Mouse (Mus musculus): ENCODE data around the gene Pdzd11. TPM values are rescaled to one million over a fixed set of nuclear protein-coding genes. Genes with fewer than 3 reads are reported as not detected.
A peak's percentile ranks its signal among the peaks of the same experiment; 100 is the strongest.

Pdzd11 gene
- total and polyA plus RNA-seq, 3 experiments: 41.3 to 66.5 TPM; not detected in 1

- Histone ChIP-seq H3K4me3 (ENCODE audit: control insufficient read depth in 1 of 2, insufficient read depth in 1 of 2, low read depth in 2 of 2, low read length in 2 of 2) (no peak overlapping the region), H3K27ac (ENCODE audit: control insufficient read depth, low read depth, low read length) (no peak overlapping the region), H3K27me3 (ENCODE audit: control insufficient read depth in 1 of 2, insufficient read depth in 2 of 2, low read length in 2 of 2) (no peaks in the 10 kb centered on the region), H3K79me2 (ENCODE audit: control insufficient read depth, insufficient read depth, low read length, poor library complexity) (no peaks in the 10 kb centered on the region), H3K36me3 (ENCODE audit: control insufficient read depth in 1 of 2, insufficient read depth in 2 of 2, low read length in 2 of 2) (peaks cover 0 to 3% of the 10 kb centered on the region in 2 experiments; a peak in 1 of 4 replicates), H3K9me3 (replicated peaks; ENCODE audit: insufficient read depth, low read length) (no peaks in the 10 kb centered on the region), H3K9ac (ENCODE audit: control insufficient read depth, low read depth, low read length, poor library complexity, severe bottlenecking) (no peak overlapping the region), H3K4me1 (ENCODE audit: control insufficient read depth in 1 of 2, insufficient read depth in 2 of 2, low read length in 2 of 2) (no peaks in the 10 kb centered on the region)
- no peak for DNase-seq (ENCODE audit: low read depth, low spot score)
- no peak for TF ChIP-seq ELF1 (IDR thresholded peaks at IDR 0.05; ENCODE audit: low read depth, low read length)
- no peak for TF ChIP-seq RCOR1 (IDR thresholded peaks at IDR 0.05; ENCODE audit: low read depth, low read length)
- TF ChIP-seq ZKSCAN1 (IDR thresholded peaks at IDR 0.05; ENCODE audit: low read depth, low read length): no peak
- TF ChIP-seq MEF2A (IDR thresholded peaks at IDR 0.05; ENCODE audit: extremely low read depth, insufficient replicate concordance, low read depth, low read length, poor library complexity, severe bottlenecking): no peak
- TF ChIP-seq JUND (IDR thresholded peaks at IDR 0.05; ENCODE audit: low read depth, low read length): no peak
- TF ChIP-seq CTCF (IDR thresholded peaks at IDR 0.05 in 2 of 3, conservative IDR thresholded peaks at IDR 0.05 in 1 of 3; ENCODE audit: control insufficient read depth in 1 of 3, insufficient read depth in 1 of 3, low read depth in 2 of 3, low read length in 3 of 3, poor library complexity in 1 of 3, severe bottlenecking in 1 of 3): no peak
- TF ChIP-seq CHD1 (IDR thresholded peaks at IDR 0.05; ENCODE audit: low read depth, low read length): no peak
- TF ChIP-seq ETS1 (IDR thresholded peaks at IDR 0.05; ENCODE audit: low read depth, low read length): no peak
- TF ChIP-seq E2F4 (IDR thresholded peaks at IDR 0.05; ENCODE audit: borderline replicate concordance, low read depth, low read length): no peak
- TF ChIP-seq KAT2A (conservative IDR thresholded peaks at IDR 0.05; ENCODE audit: low read depth, low read length): no peak
- TF ChIP-seq NRF1 (IDR thresholded peaks at IDR 0.05; ENCODE audit: insufficient read depth, low read depth, low read length, poor library complexity, severe bottlenecking): no peak
- no peak for TF ChIP-seq SIN3A (IDR thresholded peaks at IDR 0.05; ENCODE audit: low read length)
- TF ChIP-seq MAX (IDR thresholded peaks at IDR 0.05; ENCODE audit: low read length): no peak
Measured at GRCm38 (mm10) chrX:100664825-100665224, 38.5 kb upstream of the Pdzd11 start.

- DNase-seq (ENCODE audit: low read depth, low spot score): peak; percentile 24
- Histone ChIP-seq H3K36me3 (ENCODE audit: control insufficient read depth in 1 of 2, insufficient read depth in 2 of 2, low read length in 2 of 2) (peaks cover 1 to 2% of the 10 kb centered on the region in 2 experiments; a peak in 2 of 4 replicates), H3K9ac (ENCODE audit: control insufficient read depth, low read depth, low read length, poor library complexity, severe bottlenecking) (no peak overlapping the region), H3K4me1 (ENCODE audit: control insufficient read depth in 1 of 2, insufficient read depth in 2 of 2, low read length in 2 of 2) (peaks cover 0 to 2% of the 10 kb centered on the region in 2 experiments; a peak in 1 of 4 replicates), H3K79me2 (ENCODE audit: control insufficient read depth, insufficient read depth, low read length, poor library complexity) (no peaks in the 10 kb centered on the region; the same call in 1 of the 2 replicates), H3K4me3 (ENCODE audit: control insufficient read depth in 1 of 2, insufficient read depth in 1 of 2, low read depth in 2 of 2, low read length in 2 of 2) (no peak overlapping the region), H3K27ac (ENCODE audit: control insufficient read depth, low read depth, low read length) (no peak overlapping the region), H3K9me3 (replicated peaks; ENCODE audit: insufficient read depth, low read length) (no peaks in the 10 kb centered on the region), H3K27me3 (ENCODE audit: control insufficient read depth in 1 of 2, insufficient read depth in 2 of 2, low read length in 2 of 2) (no peaks in the 10 kb centered on the region)
- TF ChIP-seq CTCF (IDR thresholded peaks at IDR 0.05 in 2 of 3, conservative IDR thresholded peaks at IDR 0.05 in 1 of 3; ENCODE audit: control insufficient read depth in 1 of 3, insufficient read depth in 1 of 3, low read depth in 2 of 3, low read length in 3 of 3, poor library complexity in 1 of 3, severe bottlenecking in 1 of 3) (peak in 2 of 3 experiments; percentile 4 to 47; a peak in 2 of 6 replicates), NRF1 (IDR thresholded peaks at IDR 0.05; ENCODE audit: insufficient read depth, low read depth, low read length, poor library complexity, severe bottlenecking) (no peak), MYB (IDR thresholded peaks at IDR 0.05; ENCODE audit: low read depth, low read length) (no peak), SMC3 (IDR thresholded peaks at IDR 0.05; ENCODE audit: low read depth, low read length) (peak; percentile 19; the same call in 1 of the 2 replicates)
Measured at GRCm38 (mm10) chrX:100652848-100653247, 26.5 kb upstream of the Pdzd11 start.
